Mouse (Mus musculus) heart, postnatal 25 days (tissue): Measurements from ENCODE around the gene Cnot10. TPM values are rescaled to one million over a fixed set of nuclear protein-coding genes. Genes with fewer than 3 reads are reported as not detected.
A peak's percentile ranks its signal among the peaks of the same experiment; 100 is the strongest.

ENCODE experiments used
- DNase-seq: peaks from one replicate; pipeline ENCODE4 v3.0.0; 2022; ENCODE audit warnings: low spot score
- intact Hi-C: fragments of 180-260 bp; cut with DNase I; formaldehyde crosslinking; loops from one replicate; pipeline ENCODE4 v1.15.1; 2025
- total RNA-seq, 2 experiments: library from RNA; stranded (reverse); gene quantifications; 2 replicates each; pipeline ENCODE4 v1.2.3; 2021

The Cnot10 gene
- 10 to 100 TPM; 19.7 to 21.8 TPM for total RNA-seq

GRCm38 (mm10) chr9:114639839-114640646 lies at the start of gene Cnot10:
TSS of gene Cnot10 (minus strand) at chr9:114640184.
- peak; percentile 95 for DNase-seq
- intact Hi-C loops = loop anchor here (2.0 to 10.0 kb wide), 2 partner anchors 49 to 295 kb away; partner anchors contain the start of genes Dync1li1 and Gpd1l

GRCm38 (mm10) chr9:114688953-114689407 lies 49.0 kb upstream of the Cnot10 start:
- intact Hi-C loops = loop anchor here (2.0 kb wide), 2 partner anchors 42 to 48 kb away; partner anchors contain the start of genes Cmtm6 and Cnot10
- no peak for DNase-seq

- intact Hi-C loops = loop anchor here (2.0 kb wide), 2 partner anchors 42 to 48 kb away; partner anchors contain the start of genes Cmtm6 and Cnot10
- DNase-seq = peak; percentile 96
These were observed 48.4 kb upstream of the Cnot10 start, which contains the start of gene Dync1li1 for GRCm38 (mm10) chr9:114688252-114688952. TSS of gene Dync1li1 (plus strand) at chr9:114688790.

- DNase-seq = no peak
- intact Hi-C loops = loop anchor here (2.0 kb wide), 2 partner anchors 43 to 47 kb away; partner anchors contain the start of genes Cmtm6 and Cnot10
These were observed 47.7 kb upstream of the Cnot10 start for GRCm38 (mm10) chr9:114687639-114688038.

- no peak for DNase-seq
- intact Hi-C loops = no loop called here
These were observed 46.3 kb upstream of the Cnot10 start for GRCm38 (mm10) chr9:114686245-114686644.

GRCm38 (mm10) chr9:114682193-114682592 lies 42.2 kb upstream of the Cnot10 start:
- DNase-seq = no peak
- intact Hi-C loops = no loop called here

GRCm38 (mm10) chr9:114680531-114680930 lies 40.5 kb upstream of the Cnot10 start:
- no peak for DNase-seq
- intact Hi-C loops = no loop called here

- intact Hi-C loops = no loop called here
- no peak for DNase-seq
These were observed 40.0 kb upstream of the Cnot10 start for GRCm38 (mm10) chr9:114679944-114680343.

- intact Hi-C loops = no loop called here
- no peak for DNase-seq
These were observed 38.6 kb upstream of the Cnot10 start for GRCm38 (mm10) chr9:114678576-114678975.

- no peak for DNase-seq
- intact Hi-C loops = no loop called here
These were observed 33.6 kb upstream of the Cnot10 start for GRCm38 (mm10) chr9:114673626-114674025.

- DNase-seq = no peak
- intact Hi-C loops = no loop called here
These were observed 32.9 kb upstream of the Cnot10 start for GRCm38 (mm10) chr9:114672703-114673561.

GRCm38 (mm10) chr9:114671946-114672345 lies 32.0 kb upstream of the Cnot10 start:
- intact Hi-C loops = no loop called here

GRCm38 (mm10) chr9:114669011-114669410 lies 29.0 kb upstream of the Cnot10 start:
- intact Hi-C loops = no loop called here
- DNase-seq = no peak

More at GRCm38 (mm10) chr9:114671946-114672345, 32.0 kb upstream of the Cnot10 start:
- DNase-seq = no peak

- intact Hi-C loops = no loop called here
These were observed 28.1 kb upstream of the Cnot10 start for GRCm38 (mm10) chr9:114668047-114668446.

GRCm38 (mm10) chr9:114666858-114667257 lies 26.9 kb upstream of the Cnot10 start:
- DNase-seq = no peak
- intact Hi-C loops = no loop called here

More at GRCm38 (mm10) chr9:114668047-114668446, 28.1 kb upstream of the Cnot10 start:
- peak; percentile 56 for DNase-seq

- no peak for DNase-seq
- intact Hi-C loops = no loop called here
These were observed 23.8 kb upstream of the Cnot10 start for GRCm38 (mm10) chr9:114663782-114664181.

GRCm38 (mm10) chr9:114661991-114662390 lies 22.0 kb upstream of the Cnot10 start:
- no peak for DNase-seq
- intact Hi-C loops = no loop called here

GRCm38 (mm10) chr9:114660983-114661382 lies 21.0 kb upstream of the Cnot10 start:
- intact Hi-C loops = no loop called here
- DNase-seq = no peak

GRCm38 (mm10) chr9:114660506-114660905 lies 20.5 kb upstream of the Cnot10 start:
- DNase-seq = no peak
- intact Hi-C loops = no loop called here

GRCm38 (mm10) chr9:114656701-114657100 lies 16.7 kb upstream of the Cnot10 start:
- no peak for DNase-seq
- intact Hi-C loops = no loop called here
